21 mouse cellular contexts compared by ENCODE assay signal in the genomic region with DNA sequence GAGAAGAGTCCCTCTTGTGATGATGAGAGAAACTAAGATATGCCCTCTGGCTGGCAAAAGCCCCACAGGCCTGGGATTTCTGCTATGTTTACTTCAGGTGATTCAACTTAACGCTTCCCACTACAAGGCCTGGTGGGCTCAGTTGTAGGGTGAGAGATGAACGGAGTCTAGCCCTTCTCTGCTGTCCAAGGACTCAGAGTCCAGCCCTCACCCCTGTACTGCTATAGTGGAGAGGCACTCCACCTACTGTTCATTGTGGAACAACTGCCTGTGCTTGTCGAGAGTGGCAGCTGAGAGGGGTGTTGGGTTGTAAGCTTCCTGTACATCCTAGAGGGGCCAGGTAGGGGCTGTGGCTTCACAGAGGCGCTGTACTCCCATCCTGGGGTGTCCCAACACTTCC. TPM values are rescaled to one million over a fixed set of nuclear protein-coding genes. Genes with fewer than 3 reads are reported as not detected.
A peak's percentile ranks its signal among the peaks of the same experiment; 100 is the strongest.
DNase-seq lines count a peak whose midpoint lies in the region; ATAC-seq and TF ChIP-seq lines count a peak whose summit lies in the region.
"Had no signal": no experiment of that assay in that cellular context is flagged by ENCODE, and none has a peak within 500 bp of the region (broad histone marks: within the 10 kb centered on the region; RNA-seq: fewer than 3 reads in every experiment).

No protein-coding gene starts in this region.

- WGBS in heart, adult 2 months, result 54% methylated on average over 4 of the region's 4 CpGs
- 67% methylated on average over 4 of the region's 4 CpGs for WGBS in forebrain, embryonic 10.5 days

- TF ChIP-seq EP300 in heart, adult 2 months (IDR thresholded peaks at IDR 0.05; ENCODE audit: insufficient read depth, low read depth, low read length), result no peak

- H3K9ac ChIP-seq in heart, adult 2 months (ENCODE audit: low read depth, low read length), result no peak overlapping the region
- H3K9ac ChIP-seq: embryonic facial prominence, embryonic 15.5 days; heart, embryonic 15.5 days; kidney, embryonic 15.5 days; limb, embryonic 15.5 days; lung, embryonic 14.5 days; midbrain, embryonic 15.5 days; neural tube, embryonic 15.5 days had no signal

- no peaks in the 10 kb centered on the region for H3K36me3 ChIP-seq in heart, adult 2 months (ENCODE audit: control insufficient read depth, insufficient read depth, low read length)
- H3K36me3 ChIP-seq in forebrain, embryonic 10.5 days (replicated peaks), result peaks cover 9% of the 10 kb centered on the region

- no peak for TF ChIP-seq POLR2A in heart, adult 2 months (IDR thresholded peaks at IDR 0.05; ENCODE audit: insufficient read depth, low read depth, low read length)

- TF ChIP-seq CTCF in heart, adult 2 months (IDR thresholded peaks at IDR 0.05), result peak; percentile 9; the same call in 1 of the 2 replicates
- peak; percentile 11; the same call in 1 of the 2 replicates for TF ChIP-seq CTCF in left cerebral cortex, adult 2 months (IDR thresholded peaks at IDR 0.05)

- H3K4me1 ChIP-seq in heart, adult 2 months (ENCODE audit: control insufficient read depth, insufficient read depth, low read length), result peaks cover 2% of the 10 kb centered on the region; the same call in 1 of the 2 replicates
- H3K4me1 ChIP-seq in forebrain, embryonic 10.5 days, result peaks cover 15% of the 10 kb centered on the region

- ATAC-seq in common myeloid progenitor, adult 5-6 weeks (replicated peaks; ENCODE audit: low read depth, poor library complexity, severe bottlenecking), result 0 out of 2 replicates have a peak, but pooled peaks have one; percentile 9
- ATAC-seq: midbrain, embryonic 15.5 days had no signal

- H3K27me3 ChIP-seq in heart, adult 2 months (ENCODE audit: control insufficient read depth, insufficient read depth, low read length), result no peaks in the 10 kb centered on the region
- no peaks in the 10 kb centered on the region for H3K27me3 ChIP-seq in forebrain, embryonic 10.5 days (ENCODE audit: poor library complexity, severe bottlenecking)
- H3K27me3 ChIP-seq: embryonic facial prominence, embryonic 15.5 days; heart, embryonic 15.5 days; kidney, embryonic 15.5 days; limb, embryonic 15.5 days; midbrain, embryonic 15.5 days; neural tube, embryonic 15.5 days had no signal

- no peak for DNase-seq in heart, adult 2 months
- DNase-seq in heart, postnatal 4 days, result no peak
- no peak for DNase-seq in left cerebral cortex, adult 2 months (ENCODE audit: extremely low spot score in 1 of 2, low spot score in 2 of 2)
- DNase-seq in left cerebral cortex, postnatal 14 days (ENCODE audit: low spot score in 2 of 2), result no peak
- DNase-seq in 416B (ENCODE audit: low read depth), result peak; percentile 32
- no peak for DNase-seq in layer of hippocampus, postnatal 10 days (ENCODE audit: low spot score in 2 of 2)
- no peak for DNase-seq in forebrain, embryonic 10.5 days (ENCODE audit: extremely low spot score, low spot score)
- DNase-seq: cerebellum, adult 9-11 months; embryo, embryonic 11 days; layer of hippocampus, postnatal 36 days; lung, embryonic 14.5 days; right cerebral cortex, postnatal 14 days; thymus, adult 2 months had no signal

- no peak overlapping the region for H3K4me3 ChIP-seq in heart, adult 2 months
- H3K4me3 ChIP-seq in left cerebral cortex, adult 2 months, result no peak overlapping the region
- no peak overlapping the region for H3K4me3 ChIP-seq in forebrain, embryonic 10.5 days
- H3K4me3 ChIP-seq: embryonic facial prominence, embryonic 15.5 days; heart, embryonic 15.5 days; hindbrain, embryonic 10.5 days; kidney, embryonic 15.5 days; limb, embryonic 15.5 days; midbrain, embryonic 15.5 days; neural tube, embryonic 15.5 days had no signal

- no peak overlapping the region for H3K27ac ChIP-seq in heart, adult 2 months
- H3K27ac ChIP-seq in left cerebral cortex, adult 2 months, result no peak overlapping the region
- no peak overlapping the region for H3K27ac ChIP-seq in forebrain, embryonic 10.5 days
- H3K27ac ChIP-seq: embryonic facial prominence, embryonic 15.5 days; heart, embryonic 15.5 days; hindbrain, embryonic 10.5 days; kidney, embryonic 15.5 days; limb, embryonic 15.5 days; midbrain, embryonic 15.5 days had no signal

- intact Hi-C loops in heart, adult 2 months (cut with DNase I), result no loop called here
- intact Hi-C loops in left cerebral cortex, adult 2 months (cut with DNase I), result no loop called here
- intact Hi-C loops in left cerebral cortex, postnatal 14 days (cut with DNase I), result no loop called here

- no peaks in the 10 kb centered on the region for H3K79me2 ChIP-seq in heart, adult 2 months (replicated peaks; ENCODE audit: control insufficient read depth, insufficient read depth, low read length)

- no peaks in the 10 kb centered on the region for H3K9me3 ChIP-seq in forebrain, embryonic 10.5 days
- H3K9me3 ChIP-seq: embryonic facial prominence, embryonic 15.5 days; heart, embryonic 15.5 days; hindbrain, embryonic 10.5 days; kidney, embryonic 15.5 days; limb, embryonic 15.5 days; midbrain, embryonic 15.5 days; neural tube, embryonic 15.5 days had no signal

RNA-seq across cellular contexts. Expression of a gene that starts 3.6 kb away (rescaled TPM):
- total RNA-seq in heart, adult 2 months (2021), result 1 to 10 TPM; 8.0 to 8.2 TPM
- polyA plus RNA-seq in heart, adult 2 months (2012; rRNA removed), result 17.8 and 29.8 TPM in 2 replicates
- 10 to 100 TPM; 10.3 to 10.5 TPM for total RNA-seq in heart, postnatal 4 days (2021)
- total RNA-seq in left cerebral cortex, adult 2 months (2021), result 10 to 100 TPM; 46.5 to 48.7 TPM
- total RNA-seq in left cerebral cortex, postnatal 14 days (2021), result 10 to 100 TPM; 35.3 to 42.5 TPM
- 32.2 and 50.2 TPM in 2 replicates for total RNA-seq in common myeloid progenitor, adult 5-6 weeks (2017)
- 10 to 100 TPM; 37.8 to 38.9 TPM for total RNA-seq in layer of hippocampus, postnatal 10 days (2021)
- 28.8 and 29.4 TPM in 2 replicates for polyA plus RNA-seq in forebrain, embryonic 10.5 days (2016; fragmentation: Nextera tagmentation; extraction: Ambion mirVana)

RNA-seq across cellular contexts. Expression of a gene that starts 23.4 kb away (rescaled TPM):
- 10 to 100 TPM; 18.0 to 19.4 TPM for total RNA-seq in heart, adult 2 months (2021)
- 7.7 and 11.5 TPM in 2 replicates for polyA plus RNA-seq in heart, adult 2 months (2012; rRNA removed)
- 10 to 100 TPM; 35.0 to 37.4 TPM for total RNA-seq in heart, postnatal 4 days (2021)
- 10 to 100 TPM; 33.0 to 35.6 TPM for total RNA-seq in left cerebral cortex, adult 2 months (2021)
- 10 to 100 TPM; 31.1 to 32.2 TPM for total RNA-seq in left cerebral cortex, postnatal 14 days (2021)
- 162 and 189 TPM in 2 replicates for total RNA-seq in common myeloid progenitor, adult 5-6 weeks (2017)
- 10 to 100 TPM; 36.8 to 41.3 TPM for total RNA-seq in layer of hippocampus, postnatal 10 days (2021)
- 260 and 269 TPM in 2 replicates for polyA plus RNA-seq in forebrain, embryonic 10.5 days (2016; fragmentation: Nextera tagmentation; extraction: Ambion mirVana)

RNA-seq across cellular contexts. Expression of a gene that starts 37.5 kb away (rescaled TPM):
- 10 to 100 TPM in 1 of 2 experiments, 1 to 10 TPM in 1; 7.8 to 11.5 TPM for total RNA-seq in heart, adult 2 months (2021)
- polyA plus RNA-seq in heart, adult 2 months (2012; rRNA removed), result 10.1 and 17.9 TPM in 2 replicates
- total RNA-seq in heart, postnatal 4 days (2021), result 10 to 100 TPM; 22.4 to 23.4 TPM
- 1 to 10 TPM; 1.4 to 2.2 TPM for total RNA-seq in left cerebral cortex, adult 2 months (2021)
- total RNA-seq in left cerebral cortex, postnatal 14 days (2021), result 1 to 10 TPM; 3.8 to 4.2 TPM
- 4.1 and 5.3 TPM in 2 replicates for total RNA-seq in common myeloid progenitor, adult 5-6 weeks (2017)
- total RNA-seq in layer of hippocampus, postnatal 10 days (2021), result 1 to 10 TPM; 4.3 to 5.0 TPM
- polyA plus RNA-seq in forebrain, embryonic 10.5 days (2016; fragmentation: Nextera tagmentation; extraction: Ambion mirVana), result 5.5 and 8.7 TPM in 2 replicates

RNA-seq across cellular contexts. Expression of a gene that starts 44.6 kb away (rescaled TPM):
- 10 to 100 TPM; 12.1 to 13.5 TPM for total RNA-seq in heart, adult 2 months (2021)
- polyA plus RNA-seq in heart, adult 2 months (2012; rRNA removed), result 4.0 and 6.2 TPM in 2 replicates
- total RNA-seq in heart, postnatal 4 days (2021), result 10 to 100 TPM; 17.3 to 18.7 TPM
- total RNA-seq in left cerebral cortex, adult 2 months (2021), result 10 to 100 TPM; 13.3 to 15.7 TPM
- total RNA-seq in left cerebral cortex, postnatal 14 days (2021), result 10 to 100 TPM; 14.1 to 14.3 TPM
- 86.8 and 98.8 TPM in 2 replicates for total RNA-seq in common myeloid progenitor, adult 5-6 weeks (2017)
- 10 to 100 TPM; 17.8 to 18.5 TPM for total RNA-seq in layer of hippocampus, postnatal 10 days (2021)
- polyA plus RNA-seq in forebrain, embryonic 10.5 days (2016; fragmentation: Nextera tagmentation; extraction: Ambion mirVana), result 63.0 and 65.9 TPM in 2 replicates
